Mouse (Mus musculus) MN1 (cell line): Measurements from ENCODE around the gene Cdh22.
A peak's percentile ranks its signal among the peaks of the same experiment; 100 is the strongest.

Source experiments
- DNase-seq: peaks from one replicate; pipeline ENCODE4 v3.0.0-alpha.2; 2016; ENCODE audit warnings: low spot score

The Cdh22 gene

DNA sequence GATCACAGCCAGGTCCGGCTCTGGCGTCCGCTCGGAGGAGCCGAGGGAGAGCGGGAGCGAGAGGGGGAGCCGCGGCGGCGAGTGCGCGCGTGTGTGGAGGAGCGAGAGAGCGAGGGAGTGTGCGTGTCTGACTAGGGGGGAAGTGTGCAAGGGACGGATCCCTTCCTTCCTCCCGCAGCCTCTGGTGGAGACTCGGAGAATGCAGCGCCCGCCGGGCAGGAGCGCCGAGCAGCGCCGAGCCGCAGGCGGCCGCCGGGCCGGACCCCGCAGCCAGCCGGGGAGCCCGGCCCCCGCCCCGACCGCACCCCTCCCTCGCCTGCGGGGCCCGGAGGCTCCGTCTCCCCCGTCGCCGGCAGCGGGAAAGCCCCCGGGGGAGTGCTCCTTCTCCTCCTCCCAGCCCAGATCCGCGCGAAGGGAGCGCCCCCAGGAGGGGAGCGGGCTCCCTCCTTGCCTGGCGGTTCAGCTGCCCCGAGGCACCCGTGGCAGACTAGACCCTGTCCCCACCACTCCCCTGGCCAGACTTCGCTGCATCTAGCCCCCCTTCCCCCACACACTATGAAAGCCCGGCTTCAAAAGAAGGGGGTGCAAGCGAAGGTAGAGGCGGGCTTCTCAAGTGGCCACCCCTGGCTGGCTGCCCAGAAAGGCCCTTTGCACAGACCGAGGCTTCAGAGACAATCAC, at the start of gene Cdh22:
Gene Cdh22, minus strand, starts transcription at position 241 of the 679 bp plus-strand sequence.
- peak; percentile 86 for DNase-seq

DNA sequence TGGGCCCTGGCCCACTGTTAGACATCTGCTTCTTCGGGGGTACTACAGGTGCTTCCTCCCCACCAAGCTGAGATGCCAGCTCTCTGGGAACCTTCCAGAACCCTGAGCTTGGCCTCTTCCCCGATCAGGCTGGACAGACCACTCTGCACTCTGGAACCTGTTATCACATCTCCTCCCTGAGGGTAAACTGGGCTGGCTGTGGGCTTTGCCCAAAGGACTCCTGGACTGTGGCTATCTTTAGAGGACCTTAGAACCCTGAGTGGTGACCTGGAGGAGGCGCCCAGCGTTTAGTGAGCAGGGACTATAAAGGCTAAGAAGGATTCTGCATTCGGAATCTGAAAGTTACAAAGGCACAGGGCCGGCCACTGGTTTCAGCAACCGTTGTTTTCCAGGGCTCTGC, 49.7 kb upstream of the Cdh22 start:
- no peak for DNase-seq

DNA sequence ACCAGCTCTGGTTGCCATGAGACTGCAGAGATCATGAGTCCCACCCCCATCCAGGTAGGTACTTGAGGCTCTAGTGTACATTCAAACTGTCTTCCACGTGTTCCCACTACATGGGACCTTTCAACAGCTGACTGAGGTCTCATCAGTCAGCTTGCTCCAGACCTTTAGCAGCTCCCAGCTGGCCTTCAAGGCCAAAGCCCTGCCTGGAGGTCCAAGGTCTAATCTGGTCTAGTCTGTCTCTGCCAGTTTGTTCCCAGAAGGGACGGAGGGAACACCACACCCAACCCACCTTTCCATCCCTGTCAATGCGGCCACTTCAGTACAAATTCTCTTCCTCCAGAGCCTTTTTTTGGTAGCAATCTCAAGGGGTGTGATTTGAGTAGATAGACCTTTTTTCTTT, 49.0 kb upstream of the Cdh22 start:
- DNase-seq, result no peak

DNA sequence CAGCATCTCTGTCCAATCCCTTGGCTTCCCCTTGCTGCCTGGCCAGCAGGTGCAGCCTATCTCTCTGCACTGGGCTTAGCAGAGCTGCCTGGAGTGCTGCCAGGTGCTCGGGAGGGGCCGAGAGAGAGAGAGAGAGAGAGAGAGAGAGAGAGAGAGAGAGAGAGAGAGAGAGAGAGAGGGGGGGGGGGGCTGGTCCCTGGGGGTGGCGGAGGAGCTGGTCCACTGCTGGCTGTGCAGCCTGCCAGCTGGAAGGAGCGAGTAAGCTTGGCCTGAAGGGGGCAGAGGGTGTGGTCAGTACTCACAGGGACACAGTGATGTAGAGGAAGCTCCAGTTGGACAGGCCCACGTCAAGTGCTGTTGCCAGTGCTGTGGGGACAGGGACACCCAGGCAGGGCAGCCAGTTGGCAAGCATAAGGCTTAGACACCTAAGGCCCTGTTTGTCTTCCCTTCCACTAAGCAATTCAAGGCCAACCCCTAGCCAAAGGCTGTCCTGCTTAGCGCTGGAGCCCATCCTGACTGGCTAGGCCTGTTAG, 47.2 kb upstream of the Cdh22 start:
- peak; percentile 85 for DNase-seq

DNA sequence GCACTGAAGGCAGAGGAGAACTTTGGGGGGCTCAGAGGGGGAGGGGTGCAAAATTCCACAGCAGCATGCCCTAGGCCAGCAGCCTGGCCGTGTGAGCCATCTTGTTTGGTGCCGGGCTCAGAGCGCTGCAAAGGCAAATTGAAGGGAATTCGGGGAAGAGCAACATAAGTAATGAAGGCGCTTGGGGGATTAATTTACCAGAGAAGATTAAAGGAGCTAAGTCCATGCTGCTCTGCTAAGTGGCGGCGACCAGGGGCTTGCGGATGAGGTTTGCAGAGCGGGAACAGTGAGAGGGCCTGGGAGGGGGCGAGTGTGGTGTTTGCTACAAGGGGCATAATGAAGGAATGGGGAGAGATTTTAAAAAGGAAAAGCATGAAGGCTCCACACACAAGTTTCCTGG, 44.7 kb upstream of the Cdh22 start:
- DNase-seq, result no peak

DNA sequence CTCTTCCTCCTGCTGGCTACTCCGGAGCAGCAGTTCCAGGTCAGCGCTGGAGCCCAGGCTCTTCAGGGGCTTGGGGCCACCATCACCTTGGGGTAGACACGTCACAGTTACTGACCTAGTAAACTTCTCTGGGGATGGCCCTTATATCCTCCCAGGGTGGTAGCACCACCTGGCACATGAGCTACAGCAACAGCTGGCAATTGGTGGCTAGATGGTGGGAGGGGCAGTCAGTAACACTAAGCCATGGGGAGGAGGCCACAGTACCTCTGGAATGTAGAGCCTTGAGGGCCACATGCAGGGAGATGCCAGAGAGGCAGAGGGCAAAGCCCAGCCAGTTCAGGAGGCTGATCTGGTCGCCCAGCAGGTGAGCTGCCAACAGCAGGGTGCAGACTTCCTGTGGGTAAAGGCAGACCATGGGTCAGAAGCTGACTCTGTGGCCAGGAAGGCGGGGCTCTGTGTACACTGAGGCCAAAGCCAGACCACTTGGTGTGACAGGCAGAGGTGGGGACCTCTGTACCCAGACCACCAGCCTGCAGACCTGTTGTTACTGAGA, 42.6 kb upstream of the Cdh22 start:
- no peak for DNase-seq

DNA sequence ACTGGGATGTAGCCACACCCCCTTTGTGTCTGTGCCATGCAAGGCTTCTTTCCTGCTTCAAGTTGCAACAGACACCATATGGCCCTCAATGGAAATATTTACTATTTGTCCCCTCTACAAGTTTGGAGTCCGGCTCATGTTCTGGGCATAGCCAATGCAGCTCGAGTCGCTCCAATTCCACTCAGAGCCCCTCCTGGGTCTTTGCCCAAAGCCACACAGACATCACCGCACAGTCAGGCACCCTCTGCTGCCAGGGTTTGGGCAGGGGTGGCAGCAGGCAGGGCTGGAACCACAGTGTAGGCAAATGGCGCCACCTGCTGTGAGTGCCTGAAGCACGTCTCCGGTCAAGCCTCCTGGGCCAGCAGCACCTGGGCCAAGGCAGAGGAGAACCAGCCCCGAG, 41.2 kb upstream of the Cdh22 start:
- peak; percentile 90 for DNase-seq

DNA sequence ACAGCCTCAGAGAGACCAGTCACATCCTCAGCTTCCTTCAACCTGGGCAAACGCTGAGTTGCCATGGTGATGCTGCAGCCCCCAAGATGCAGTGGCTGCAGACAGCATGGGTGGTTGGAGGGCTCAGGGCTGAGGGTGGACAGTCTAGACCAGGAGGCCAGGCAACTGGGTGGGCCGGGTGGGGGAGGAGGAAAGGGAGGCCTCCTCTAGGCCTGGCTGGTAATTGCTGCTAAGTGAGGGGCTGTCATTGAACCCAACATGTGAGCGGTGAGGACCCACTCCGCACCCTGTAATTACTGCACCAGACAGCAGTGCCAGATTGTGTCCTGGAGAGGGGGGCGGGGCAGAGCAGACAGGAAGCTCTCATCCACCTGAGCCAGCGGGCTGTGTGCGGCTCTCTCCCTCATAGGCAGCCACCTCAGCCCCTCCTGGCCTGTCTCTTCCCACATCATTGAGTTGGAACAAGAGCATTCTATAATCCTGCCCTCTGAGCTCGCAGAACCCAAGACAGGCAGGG, 40.5 kb upstream of the Cdh22 start:
- DNase-seq, result peak; percentile 68

DNA sequence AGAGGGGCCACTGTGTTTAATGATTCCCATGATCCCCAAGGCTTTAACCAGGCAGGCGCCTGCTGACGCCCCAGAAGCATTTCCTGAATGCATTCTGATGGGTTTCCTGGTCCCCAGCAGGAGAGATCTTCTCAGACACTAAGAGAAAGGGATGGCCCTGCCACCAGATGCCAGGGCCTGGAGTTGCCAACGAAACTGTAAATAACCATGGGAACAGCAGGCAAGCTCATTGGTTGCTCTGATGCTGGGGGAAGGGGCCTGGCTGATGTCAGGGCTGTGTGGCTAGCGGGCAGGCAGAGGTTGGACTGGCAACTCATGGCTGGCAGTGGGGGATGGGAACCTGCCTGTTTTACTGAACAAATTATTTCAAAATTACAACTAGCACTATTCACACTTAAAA, 38.9 kb upstream of the Cdh22 start:
- DNase-seq, result peak; percentile 82

DNA sequence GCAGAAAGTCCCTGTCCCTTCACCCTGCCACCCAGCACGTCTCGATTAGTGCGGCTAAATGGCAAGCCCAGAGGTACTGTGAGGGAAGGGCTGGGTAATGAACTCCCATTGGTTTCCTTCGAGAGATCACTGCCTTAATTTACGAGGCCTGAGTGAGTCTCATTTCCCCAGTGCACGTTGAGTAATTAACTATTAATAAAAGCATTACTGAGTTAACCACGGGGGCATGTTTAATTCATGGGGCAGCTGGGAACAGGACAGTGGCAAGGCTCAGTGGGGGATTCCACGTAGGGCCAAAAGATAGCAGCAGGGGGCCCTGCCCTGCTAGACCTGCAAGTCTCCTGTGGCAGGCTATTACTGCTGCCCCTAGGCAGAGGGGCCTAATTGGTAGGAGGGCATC, 36.7 kb upstream of the Cdh22 start:
- no peak for DNase-seq

DNA sequence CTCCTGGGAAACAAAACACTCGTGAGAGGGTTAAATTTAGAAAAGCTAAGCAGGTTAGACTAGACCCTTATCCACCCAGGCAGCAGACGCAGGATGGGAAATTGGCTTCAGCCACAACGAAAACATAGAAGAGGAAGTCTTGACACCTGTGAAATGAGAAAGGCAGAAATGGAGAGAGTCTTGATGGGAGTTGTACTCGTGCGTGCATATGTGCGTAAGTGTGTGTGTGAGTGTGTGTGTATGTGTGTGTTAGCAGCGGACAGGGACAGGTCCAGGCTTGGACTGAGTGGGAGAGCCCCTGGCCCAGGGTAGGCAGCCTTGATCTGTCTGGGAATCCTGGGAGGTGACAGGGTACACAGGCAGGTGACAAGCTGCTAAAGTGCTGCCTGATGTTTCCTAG, 36.2 kb upstream of the Cdh22 start:
- no peak for DNase-seq

DNA sequence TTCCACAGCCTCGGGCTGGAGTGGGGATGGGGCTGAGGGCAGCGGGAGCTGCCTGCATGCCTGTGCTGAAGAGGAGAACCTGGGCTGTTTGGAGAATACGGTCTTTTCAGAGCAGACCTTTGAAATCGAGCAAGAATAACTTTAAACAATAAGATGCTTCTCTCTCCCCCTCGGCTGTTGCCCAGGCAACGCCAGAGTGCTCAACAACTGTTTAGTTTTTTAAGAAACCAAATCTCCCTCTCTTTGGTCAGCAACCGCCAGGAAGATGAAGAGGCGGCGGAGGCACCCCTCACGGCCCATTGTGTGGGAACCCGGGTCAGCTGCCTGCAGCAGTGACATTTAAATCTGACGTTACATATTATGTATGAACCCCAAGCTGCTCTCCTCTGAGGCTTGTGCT, 32.1 kb upstream of the Cdh22 start:
- no peak for DNase-seq

DNA sequence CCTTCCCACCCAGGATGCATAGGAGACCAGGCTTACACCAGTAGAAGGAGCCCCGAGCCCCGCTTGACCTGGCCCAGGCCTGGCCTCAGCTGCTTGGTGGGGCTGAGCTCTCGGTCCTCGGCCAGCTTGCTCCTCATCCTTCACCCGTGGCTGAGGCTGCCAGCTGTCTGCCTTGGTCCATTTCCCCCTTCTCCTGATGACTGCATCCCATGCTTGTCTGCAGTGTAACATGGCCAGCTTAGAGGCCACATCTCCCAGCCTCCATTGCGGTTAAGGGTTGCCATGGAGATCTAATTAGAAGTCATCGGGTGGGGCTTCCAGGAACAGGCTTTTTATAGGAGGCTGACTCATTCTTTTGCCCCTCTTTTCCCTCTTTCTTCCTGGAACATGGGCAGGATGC, 29.2 kb upstream of the Cdh22 start:
- peak; percentile 66 for DNase-seq

DNA sequence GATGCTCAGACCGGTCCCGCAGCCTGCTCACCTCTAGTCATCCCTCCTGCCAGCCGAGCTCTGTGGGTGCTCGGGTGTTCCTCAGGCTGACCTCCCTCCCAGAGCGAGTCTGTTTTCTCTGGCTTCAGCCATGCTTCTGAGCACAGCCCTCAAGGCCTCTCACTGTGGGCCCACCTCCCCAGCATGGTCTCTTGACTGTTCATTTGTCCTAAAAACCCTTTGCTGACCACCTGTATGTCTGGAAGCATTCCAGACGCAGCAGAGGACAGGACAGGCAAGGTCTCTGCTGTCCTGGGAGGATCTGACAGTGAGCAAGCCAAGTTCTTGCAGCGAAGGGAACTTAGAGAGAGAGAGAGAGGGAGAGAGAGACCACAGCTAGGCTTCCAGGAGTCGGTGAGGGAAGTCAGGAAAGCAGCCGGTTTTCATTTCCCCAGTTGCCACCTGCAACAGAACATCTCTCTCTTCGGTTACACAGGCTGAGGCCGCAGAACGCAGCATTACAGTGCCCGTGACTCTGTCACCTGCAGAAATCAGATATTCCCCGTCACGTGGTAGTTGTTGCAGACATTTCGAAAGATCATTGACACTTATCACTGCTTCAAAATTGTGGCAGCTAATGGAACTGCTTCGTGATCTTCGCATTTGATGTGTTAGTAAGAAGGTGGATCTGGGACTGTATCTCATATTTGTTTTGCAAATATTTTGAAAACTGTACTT, 27.8 kb upstream of the Cdh22 start:
- DNase-seq, result no peak

DNA sequence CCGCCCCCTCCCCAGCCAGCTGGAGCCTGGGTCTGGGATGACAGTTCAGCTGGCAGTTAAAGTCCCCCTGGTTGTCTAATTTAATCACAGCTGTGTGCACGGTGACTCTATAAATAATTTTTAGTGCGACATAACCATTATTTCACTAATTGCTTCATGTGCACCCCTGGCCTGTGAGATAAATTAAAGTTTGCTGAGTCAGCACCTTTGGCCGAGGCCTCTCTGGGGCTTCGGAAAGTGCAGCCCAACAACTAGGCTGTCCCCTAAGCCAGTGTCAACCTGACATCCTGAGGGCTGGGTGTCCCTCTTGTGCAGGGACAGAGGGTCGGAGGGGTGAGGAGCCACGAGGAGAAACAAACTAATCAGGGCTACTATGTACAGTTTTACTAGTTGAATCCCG, 25.2 kb upstream of the Cdh22 start:
- no peak for DNase-seq

DNA sequence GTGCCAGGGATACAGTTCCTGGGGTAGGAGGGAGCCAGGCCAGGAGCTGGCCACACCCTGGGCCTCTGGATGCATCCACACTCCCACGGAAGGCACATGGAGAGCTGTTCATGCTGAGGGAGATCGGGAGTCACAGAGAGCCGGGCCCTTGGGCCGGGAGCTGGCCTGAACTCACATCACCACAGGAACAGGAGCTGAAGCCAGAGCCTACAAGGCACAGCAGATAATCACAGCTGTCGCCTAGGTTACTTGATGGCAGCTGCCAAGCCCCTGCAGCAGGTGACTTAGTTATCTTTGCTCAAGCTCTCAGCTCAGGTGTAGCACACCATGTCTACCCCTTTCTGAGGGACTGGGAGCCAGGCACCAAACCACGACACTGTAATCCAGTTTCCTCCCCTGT, 23.7 kb upstream of the Cdh22 start:
- DNase-seq, result no peak

DNA sequence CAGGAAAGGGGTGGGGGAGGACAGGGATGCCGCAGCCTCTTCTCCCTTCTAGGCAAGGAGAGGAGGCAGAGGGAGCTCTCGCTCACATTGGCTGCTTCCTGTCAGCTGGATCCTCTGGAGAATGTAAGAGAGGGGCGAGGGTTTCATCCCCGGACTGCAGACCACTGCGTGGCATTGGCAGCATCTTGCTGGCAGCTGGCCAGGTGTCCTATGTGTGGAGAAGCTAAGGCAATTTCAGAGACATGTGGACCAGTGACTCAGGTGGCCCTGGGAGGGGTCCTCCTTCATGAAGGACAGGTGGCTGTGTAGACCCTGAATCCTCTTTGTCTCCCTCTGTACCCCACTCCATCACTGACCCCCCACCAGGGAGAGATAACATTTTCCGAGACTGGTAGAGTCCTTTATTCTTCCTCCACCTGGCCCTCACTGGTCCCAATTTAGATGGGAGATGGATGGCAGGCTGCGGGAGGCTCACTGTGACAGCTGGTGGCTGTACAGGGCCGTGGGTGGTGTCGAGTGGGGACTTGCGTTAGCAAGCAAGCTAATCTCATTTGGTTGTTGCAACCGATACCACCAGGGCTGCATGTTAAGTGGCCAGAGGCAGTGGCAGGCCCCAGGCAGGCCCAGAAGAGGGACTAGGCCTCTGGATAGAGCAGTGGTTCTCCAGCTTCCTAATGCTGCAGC, 22.6 kb upstream of the Cdh22 start:
- DNase-seq, result peak; percentile 55

DNA sequence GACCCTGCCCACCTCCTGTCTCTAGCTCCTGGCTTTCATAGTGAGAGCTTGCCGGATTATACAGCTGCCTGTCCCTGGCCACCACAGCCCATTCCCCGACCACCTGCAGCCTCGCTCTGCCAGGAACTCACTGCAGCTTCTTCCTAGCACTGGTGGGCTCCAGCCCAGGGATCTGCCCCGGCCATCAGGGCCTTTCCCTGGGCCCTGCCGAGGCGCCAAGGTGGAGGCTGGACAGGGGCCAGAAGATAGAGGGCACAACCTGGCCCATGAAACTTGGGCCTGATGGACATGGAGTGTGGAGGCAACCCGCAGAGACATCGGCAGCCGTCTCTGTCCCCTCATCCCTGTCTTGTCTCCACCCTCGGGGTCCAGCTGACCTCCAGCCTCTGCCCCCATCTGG, 21.6 kb upstream of the Cdh22 start:
- DNase-seq, result no peak

DNA sequence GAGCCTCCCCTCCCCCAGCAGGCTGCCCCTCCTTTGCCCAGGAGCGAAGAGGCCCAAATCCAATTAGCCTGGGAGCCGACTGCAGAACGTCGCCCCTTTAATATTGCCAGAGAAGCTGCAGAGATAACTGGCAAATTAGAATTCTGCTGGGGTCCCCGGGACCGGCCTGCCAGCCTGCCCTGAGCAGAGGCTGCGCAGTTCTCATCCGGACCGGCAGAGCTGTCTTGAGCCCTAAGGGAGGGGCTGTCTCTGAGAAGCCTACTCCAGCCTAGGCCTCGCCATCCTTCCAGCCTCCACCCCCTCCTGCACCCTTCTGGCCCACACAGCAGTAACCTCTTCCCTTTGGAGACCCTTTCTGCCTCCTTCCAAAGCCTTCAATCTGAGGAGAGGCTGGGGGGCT, 19.2 kb upstream of the Cdh22 start:
- peak; percentile 72 for DNase-seq

DNA sequence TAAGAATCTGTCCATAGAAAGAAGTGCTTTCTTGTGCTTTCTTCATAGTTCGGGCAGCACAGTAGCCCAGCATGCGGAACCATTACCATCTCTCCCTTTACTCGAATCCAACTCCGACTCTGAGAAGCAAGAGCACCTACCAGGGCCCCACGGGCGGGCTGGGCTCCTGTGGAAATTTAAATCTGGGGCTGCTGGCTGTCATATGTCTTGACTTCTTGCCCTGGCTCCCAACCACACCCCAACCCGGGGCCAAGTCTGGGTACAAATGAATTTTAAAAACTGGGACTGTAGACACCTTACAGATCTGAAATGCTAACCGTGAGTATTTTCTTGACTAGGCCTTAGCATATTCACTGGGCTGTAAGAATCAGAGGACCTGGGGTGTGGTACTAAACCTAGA, 18.6 kb upstream of the Cdh22 start:
- DNase-seq, result no peak

DNA sequence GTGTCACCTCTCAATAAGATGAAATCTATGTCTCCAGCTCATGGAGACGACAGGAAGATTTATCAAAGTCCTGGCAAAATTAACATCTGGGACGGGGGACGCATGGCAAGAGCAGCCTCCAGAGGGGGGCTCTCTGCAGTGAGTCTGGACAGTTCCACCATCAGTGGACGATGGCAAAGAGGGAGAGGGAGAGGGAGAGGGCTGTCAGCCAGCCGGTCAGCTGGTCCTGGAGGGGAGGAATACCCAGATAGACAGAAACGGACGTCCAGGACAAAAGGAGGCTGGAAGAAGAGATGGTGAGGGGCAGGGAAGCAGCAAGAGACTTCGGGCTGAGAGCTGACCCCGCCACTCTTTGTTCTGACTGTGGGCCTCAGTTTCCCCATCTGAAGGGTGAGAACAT, 18.1 kb upstream of the Cdh22 start:
- DNase-seq, result no peak

DNA sequence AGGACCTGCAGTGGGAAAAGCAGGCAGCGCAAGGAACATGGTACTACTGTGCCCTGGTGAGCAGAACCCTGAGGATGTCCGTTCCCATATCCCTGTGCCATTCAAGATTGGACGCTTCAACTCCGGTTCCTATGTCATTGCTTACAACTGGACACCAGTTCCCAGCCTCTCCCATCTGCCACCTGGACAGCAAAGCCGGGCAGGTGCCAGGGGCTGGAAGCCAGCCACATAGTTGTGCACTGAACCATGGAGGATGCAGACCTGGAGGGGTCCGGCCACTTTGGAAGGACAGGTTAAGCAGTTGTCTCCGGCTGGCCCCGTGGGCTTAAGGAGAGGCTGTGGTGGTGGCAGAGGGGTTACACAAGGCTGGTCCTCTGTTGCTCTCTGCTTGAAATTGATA, 17.7 kb upstream of the Cdh22 start:
- no peak for DNase-seq

DNA sequence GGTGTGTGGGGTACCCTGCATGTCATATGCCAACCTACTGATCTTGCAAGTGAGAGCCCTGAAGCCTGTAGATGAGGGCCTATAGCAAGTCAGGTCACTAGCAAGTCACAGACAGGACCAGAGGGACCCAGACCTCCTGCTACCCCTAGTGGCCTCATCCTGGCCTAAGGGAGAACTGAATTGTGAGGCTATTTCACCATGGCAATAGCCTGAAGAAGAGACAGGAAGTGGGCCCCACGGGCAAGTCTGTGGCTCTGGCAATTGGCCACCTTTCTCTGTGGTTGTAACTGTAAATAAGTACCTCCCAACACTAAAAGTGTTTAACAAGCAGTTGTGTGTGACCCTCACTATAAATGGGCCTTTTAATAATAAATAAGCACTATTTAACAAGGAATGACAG, 16.2 kb upstream of the Cdh22 start:
- no peak for DNase-seq
